Mouse (Mus musculus) kidney, adult 9 months (tissue): ENCODE data around the gene Tiam2.

Experiments
- DNase-seq: peaks from one replicate; pipeline ENCODE4 v3.0.0; 2022

The Tiam2 gene

GRCm38 (mm10) chr17:3326148-3326902 lies at the start of gene Tiam2:
Gene Tiam2, plus strand, starts transcription at chr17:3326573.
- peak; percentile 28 for DNase-seq

- DNase-seq, result no peak
These were observed 46.1 kb upstream of the Tiam2 start for GRCm38 (mm10) chr17:3280321-3280720.

GRCm38 (mm10) chr17:3281939-3282338 lies 44.4 kb upstream of the Tiam2 start:
- no peak for DNase-seq

GRCm38 (mm10) chr17:3285030-3285671 lies 41.2 kb upstream of the Tiam2 start:
- no peak for DNase-seq

GRCm38 (mm10) chr17:3286123-3286825 lies 40.1 kb upstream of the Tiam2 start:
- no peak for DNase-seq

- DNase-seq, result peak; percentile 64
These were observed 38.0 kb upstream of the Tiam2 start for GRCm38 (mm10) chr17:3288341-3288740.

- no peak for DNase-seq
These were observed 31.3 kb upstream of the Tiam2 start for GRCm38 (mm10) chr17:3295097-3295496.

GRCm38 (mm10) chr17:3299487-3299886 lies 26.9 kb upstream of the Tiam2 start:
- no peak for DNase-seq

- peak; percentile 13 for DNase-seq
These were observed 20.4 kb upstream of the Tiam2 start for GRCm38 (mm10) chr17:3305926-3306325.

- peak; percentile 62 for DNase-seq
These were observed 12.4 kb upstream of the Tiam2 start for GRCm38 (mm10) chr17:3313711-3314624.

GRCm38 (mm10) chr17:3314625-3315020 lies 11.8 kb upstream of the Tiam2 start:
- DNase-seq, result no peak

GRCm38 (mm10) chr17:3315581-3315980 lies 10.8 kb upstream of the Tiam2 start:
- no peak for DNase-seq

GRCm38 (mm10) chr17:3326903-3327279 lies 518 bp downstream of the Tiam2 start:
- no peak for DNase-seq

- DNase-seq, result peak; percentile 8
These were observed 962 bp downstream of the Tiam2 start for GRCm38 (mm10) chr17:3327335-3327734.

- DNase-seq, result no peak
These were observed 2.4 kb downstream of the Tiam2 start for GRCm38 (mm10) chr17:3328820-3329219.

GRCm38 (mm10) chr17:3329429-3329828 lies 3.1 kb downstream of the Tiam2 start:
- no peak for DNase-seq

GRCm38 (mm10) chr17:3331721-3332461 lies 5.5 kb downstream of the Tiam2 start:
- peak; percentile 34 for DNase-seq

- no peak for DNase-seq
These were observed 9.9 kb downstream of the Tiam2 start for GRCm38 (mm10) chr17:3336161-3336739.

GRCm38 (mm10) chr17:3336887-3337524 lies 10.6 kb downstream of the Tiam2 start:
- no peak for DNase-seq

- DNase-seq, result no peak
These were observed 11.1 kb downstream of the Tiam2 start for GRCm38 (mm10) chr17:3337525-3337888.

GRCm38 (mm10) chr17:3338821-3339220 lies 12.4 kb downstream of the Tiam2 start:
- DNase-seq, result no peak
